Mouse (Mus musculus) heart, adult 2 months (tissue): Measurements from ENCODE around the gene Cacna2d4. TPM values are rescaled to one million over a fixed set of nuclear protein-coding genes. Genes with fewer than 3 reads are reported as not detected.

Experiments
- DNase-seq, 2 experiments: peaks; one replicate each; pipeline ENCODE4 v3.0.0; 2021
- H3K27ac ChIP-seq: fragments of 200-600 bp; 2 replicates; pipeline ENCODE4 v1.8.1; 2022
- H3K27me3 ChIP-seq: fragments of 200-500 bp; 2 replicates; pipeline ENCODE4 v1.6.1; 2012; ENCODE audit warnings: mild to moderate bottlenecking, low read length, inconsistent platforms, mixed read lengths; ENCODE audit not compliant: control insufficient read depth, insufficient read depth
- H3K36me3 ChIP-seq: fragments of 200-500 bp; 2 replicates; pipeline ENCODE4 v1.6.1; 2012; ENCODE audit warnings: low read length, inconsistent platforms; ENCODE audit not compliant: control insufficient read depth, insufficient read depth
- H3K4me1 ChIP-seq: fragments of 200-500 bp; 2 replicates; pipeline ENCODE4 v1.6.1; 2011; ENCODE audit warnings: low read length; ENCODE audit not compliant: control insufficient read depth, insufficient read depth
- H3K4me3 ChIP-seq: fragments of 200-600 bp; 2 replicates; pipeline ENCODE4 v1.8.1; 2022
- H3K79me2 ChIP-seq: fragments of 200-500 bp; replicated peaks from 2 replicates; pipeline ENCODE4 v1.6.1; 2012; ENCODE audit warnings: mild to moderate bottlenecking, inconsistent platforms, low read length, moderate library complexity, mixed read lengths; ENCODE audit not compliant: control insufficient read depth, insufficient read depth
- H3K9ac ChIP-seq: fragments of 200-500 bp; 2 replicates; pipeline ENCODE4 v1.6.1; 2012; ENCODE audit warnings: low read depth, mild to moderate bottlenecking, control low read depth, inconsistent platforms, low read length, mixed read lengths
- CTCF ChIP-seq: fragments of 200-600 bp; IDR thresholded peaks from 2 replicates; pipeline ENCODE4 v1.8.1; 2022; ENCODE audit warnings: antibody characterized with exemption, mild to moderate bottlenecking, moderate library complexity
- EP300 ChIP-seq: fragments of 200-500 bp; IDR thresholded peaks from 2 replicates; pipeline ENCODE4 v1.6.1; 2011; ENCODE audit warnings: low read depth, low read length, control low read depth; ENCODE audit not compliant: insufficient read depth
- POLR2A ChIP-seq: fragments of 200-500 bp; IDR thresholded peaks from 2 replicates; pipeline ENCODE4 v1.6.1; 2011; ENCODE audit warnings: mild to moderate bottlenecking, low read depth, low read length, control low read depth; ENCODE audit not compliant: insufficient read depth
- WGBS: fragments of 180-500 bp; shearing (Covaris S2); methylation state at CpG from one replicate; pipeline ENCODE4 v1.1.7; 2018; 5-methylcytosine and 5-hydroxymethylcytosine counted together
- intact Hi-C: fragments of 180-260 bp; cut with DNase I; formaldehyde crosslinking; loops from one replicate; pipeline ENCODE4 v1.15.1; 2025
- polyA plus RNA-seq: library from polyadenylated mRNA; depleted of rRNA; stranded (reverse); fragments of >200 nt; gene quantifications from 2 replicates; pipeline ENCODE4 v1.2.3, GENCODE M21; 2012; rRNA removed
- total RNA-seq, 2 experiments: library from RNA; stranded (reverse); gene quantifications; 2 replicates each; pipeline ENCODE4 v1.2.3; 2021

The Cacna2d4 gene
- total and polyA plus RNA-seq, 3 experiments, result 0.23 TPM; not detected in 2

DNA sequence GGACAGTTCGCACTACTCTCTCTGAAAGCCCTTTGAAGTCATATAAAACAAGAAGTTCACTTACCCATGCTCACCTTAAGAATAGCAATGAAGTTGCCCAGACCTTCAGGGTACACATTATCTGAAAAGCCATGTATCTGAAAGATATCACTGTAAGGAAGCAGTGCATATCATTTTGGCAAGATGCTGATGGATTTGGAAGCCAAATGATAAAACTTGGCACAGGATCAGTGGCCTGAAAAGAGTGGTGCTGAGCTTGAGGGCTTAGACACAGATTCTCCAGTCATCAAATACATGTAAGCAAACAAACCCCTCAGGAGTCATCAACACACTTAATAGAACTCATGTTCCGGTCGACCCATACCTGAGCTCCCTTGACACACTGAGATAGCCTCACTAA lies 164.3 kb downstream of the Cacna2d4 start:
- DNase-seq, result no peak
- no peak overlapping the region for H3K27ac ChIP-seq
- no peaks in the 10 kb centered on the region; the same call in 1 of the 2 replicates for H3K79me2 ChIP-seq
- intact Hi-C loops, result no loop called here
- WGBS, result 73% methylated on average over 3 of the region's 3 CpGs
- peaks cover 11% of the 10 kb centered on the region for H3K4me1 ChIP-seq
- no peak overlapping the region for H3K9ac ChIP-seq
- H3K4me3 ChIP-seq, result no peak overlapping the region
- TF ChIP-seq EP300 (no peak), CTCF (no peak), POLR2A (no peak)
- no peaks in the 10 kb centered on the region for H3K27me3 ChIP-seq
- peaks cover 12% of the 10 kb centered on the region for H3K36me3 ChIP-seq

DNA sequence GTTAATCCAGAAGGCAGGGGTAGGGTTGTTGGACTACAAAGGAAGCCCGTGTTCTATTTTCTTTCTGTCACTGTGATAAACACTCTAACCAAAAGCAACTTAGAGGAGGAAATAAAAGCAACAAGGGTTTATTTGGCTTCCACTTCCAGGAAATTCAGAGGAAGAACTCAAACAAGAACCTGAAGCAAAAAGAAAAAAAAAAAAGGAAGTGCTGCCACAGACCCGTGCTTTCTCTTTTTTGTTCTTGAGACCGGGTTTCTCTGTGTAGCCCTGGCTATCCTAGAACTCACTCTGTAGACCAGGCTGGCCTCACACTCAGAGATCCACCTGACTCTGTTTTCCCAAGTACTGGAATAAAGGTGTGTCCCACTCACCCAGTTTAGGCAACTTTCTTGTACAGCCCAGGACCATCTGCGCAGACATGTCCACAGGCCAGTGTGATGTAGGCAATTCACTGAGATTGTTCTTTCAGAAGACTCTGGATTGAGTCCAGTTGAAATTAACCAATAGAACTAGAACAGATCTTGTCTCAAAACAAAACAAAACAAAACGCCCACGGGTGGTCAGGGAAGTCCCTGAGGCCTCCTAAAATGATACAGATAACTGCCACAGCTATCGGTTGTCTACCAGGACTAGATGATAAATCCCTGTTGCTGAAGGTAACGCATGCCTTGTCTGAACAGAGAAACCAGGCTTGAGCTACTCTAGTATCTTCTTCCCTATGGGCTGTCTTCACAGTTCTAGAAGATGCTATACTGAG lies 165.4 kb downstream of the Cacna2d4 start:
- WGBS, result 47% methylated on average over 8 of the region's 8 CpGs
- Histone ChIP-seq H3K4me3 (no peak overlapping the region), H3K27ac (peak overlapping the region; percentile 19; the same call in 1 of the 2 replicates), H3K4me1 (peaks cover 4% of the 10 kb centered on the region), H3K36me3 (peaks cover 9% of the 10 kb centered on the region), H3K27me3 (no peaks in the 10 kb centered on the region), H3K79me2 (no peaks in the 10 kb centered on the region; the same call in 1 of the 2 replicates), H3K9ac (no peak overlapping the region)
- TF ChIP-seq EP300 (no peak), CTCF (no peak), POLR2A (no peak)
- intact Hi-C loops, result no loop called here
- DNase-seq, result no peak

Other genes with a start within 250 kb of the Cacna2d4 start
- 1 to 10 TPM; 2.6 to 2.7 TPM for gene Dcp1b, start 61.3 kb upstream of the Cacna2d4 start, total RNA-seq
- gene Dcp1b, start 61.3 kb upstream of the Cacna2d4 start, polyA plus RNA-seq, result 4.8 and 4.9 TPM in 2 replicates
- gene Cacna1c, start 40.1 kb upstream of the Cacna2d4 start, total RNA-seq, result 100 to 1,000 TPM; 194 to 228 TPM
- 56.8 and 76.3 TPM in 2 replicates for gene Cacna1c, start 40.1 kb upstream of the Cacna2d4 start, polyA plus RNA-seq
- gene Lrtm2, start 94.2 kb downstream of the Cacna2d4 start, total RNA-seq, result under 1 TPM; 0.61 to 0.73 TPM
- gene Lrtm2, start 94.2 kb downstream of the Cacna2d4 start, polyA plus RNA-seq, result 0.47 and 0.57 TPM in 2 replicates
- gene Adipor2, start 181.2 kb downstream of the Cacna2d4 start, total RNA-seq, result 10 to 100 TPM; 62.7 to 63.6 TPM
- gene Adipor2, start 181.2 kb downstream of the Cacna2d4 start, polyA plus RNA-seq, result 57.0 and 72.2 TPM in 2 replicates
- gene Fbxl14, start 243.1 kb downstream of the Cacna2d4 start, total RNA-seq, result 10 to 100 TPM; 16.0 to 16.6 TPM
- 19.7 and 20.3 TPM in 2 replicates for gene Fbxl14, start 243.1 kb downstream of the Cacna2d4 start, polyA plus RNA-seq